Mouse (Mus musculus) pancreas, adult 10 weeks (tissue): ENCODE measurements around the gene Scml4. TPM values are rescaled to one million over a fixed set of nuclear protein-coding genes. Genes with fewer than 3 reads are reported as not detected.

Source experiments
- polyA plus RNA-seq: library from polyadenylated mRNA; stranded (reverse); fragments of 350-450 nt; fragmentation: Illumina TruSeq; extraction: RNeasy Lipid Tissue Mini Kit (QIAGEN cat#74804); gene quantifications from one replicate; pipeline ENCODE4 v1.2.3, GENCODE M21; 2015; ENCODE audit warnings: low read depth, low replicate concordance; ENCODE audit not compliant: insufficient read depth

The Scml4 gene
- 1.6 TPM for polyA plus RNA-seq

DNA sequence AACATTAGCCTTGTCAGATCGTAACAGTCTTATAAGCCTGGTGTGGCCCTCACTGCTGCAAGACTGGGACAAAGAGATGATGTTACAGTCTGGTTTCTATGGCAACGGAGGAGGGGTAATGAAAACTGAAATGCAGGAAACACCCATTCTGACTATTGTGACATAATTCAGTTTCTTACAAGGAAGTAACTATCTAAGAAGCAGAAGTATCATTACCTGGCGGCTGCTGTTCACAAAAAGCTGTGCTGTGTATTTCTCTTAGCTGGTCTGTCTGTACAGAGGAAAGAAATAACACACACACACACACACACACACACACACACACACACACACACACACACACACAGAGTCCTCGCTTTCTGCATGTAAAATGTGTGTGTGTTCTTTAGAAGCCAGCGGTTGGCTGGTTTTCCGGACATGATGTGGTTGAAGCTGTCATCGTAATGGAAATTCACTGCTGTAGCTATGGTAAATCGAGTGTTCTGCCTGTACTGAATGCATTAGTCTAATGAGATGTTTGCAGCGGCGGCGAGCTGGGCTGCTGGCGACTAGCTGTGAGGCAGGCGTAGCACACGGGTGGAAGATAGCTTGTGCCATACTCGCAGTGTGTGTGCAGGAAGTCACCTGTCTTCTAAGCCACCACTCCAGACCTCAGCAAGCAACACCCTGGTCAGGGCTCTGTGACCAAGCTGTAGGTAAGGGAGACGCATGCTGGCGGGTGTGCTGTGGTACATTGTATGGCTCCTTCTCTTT lies at the start of gene Scml4:
Gene Scml4 (plus strand): TSS at position 212 of the 753 bp plus-strand sequence.

Other genes with a start within 250 kb of the Scml4 start
- 12.1 TPM for gene Sec63, start 98.9 kb upstream of the Scml4 start, polyA plus RNA-seq